Mouse (Mus musculus) brown adipose tissue, adult 24 weeks (tissue): ENCODE results near the gene Ldlrad3. TPM values are rescaled to one million over a fixed set of nuclear protein-coding genes. Genes with fewer than 3 reads are reported as not detected.

Experiments
- H3K27ac ChIP-seq: fragments of 200-500 bp; replicated peaks from 2 replicates; pipeline ENCODE4 v1.5.1; 2012; ENCODE audit warnings: low read depth, mild to moderate bottlenecking, low read length
- H3K4me1 ChIP-seq: fragments of 200-500 bp; 2 replicates; pipeline ENCODE4 v1.6.1; 2012; ENCODE audit warnings: low read length, mixed read lengths; ENCODE audit not compliant: control insufficient read depth, insufficient read depth, insufficient read length
- H3K4me3 ChIP-seq: fragments of 200-500 bp; 2 replicates; pipeline ENCODE4 v1.5.1; 2012; ENCODE audit warnings: low read depth, mild to moderate bottlenecking, low read length, moderate library complexity; ENCODE audit not compliant: insufficient read depth
- polyA plus RNA-seq: library from polyadenylated mRNA; stranded (reverse); fragments of >200 nt; gene quantifications from 2 replicates; pipeline ENCODE4 v1.2.4, GENCODE M21; 2012; ENCODE audit not compliant: missing spikeins, insufficient read depth, insufficient read length

The Ldlrad3 gene
- polyA plus RNA-seq, 1 experiment, result 7.8 TPM

GRCm38 (mm10) chr2:101922302-101922701 is 263.9 kb downstream of the Ldlrad3 start:
- no peaks in the 10 kb centered on the region for H3K4me1 ChIP-seq

GRCm38 (mm10) chr2:101920136-101920554 is 266.0 kb downstream of the Ldlrad3 start:
- Histone ChIP-seq H3K27ac (no peak overlapping the region), H3K4me1 (no peaks in the 10 kb centered on the region), H3K4me3 (no peak overlapping the region)

More at GRCm38 (mm10) chr2:101922302-101922701, 263.9 kb downstream of the Ldlrad3 start:
- H3K27ac ChIP-seq, result no peak overlapping the region
- H3K4me3 ChIP-seq, result no peak overlapping the region

- Histone ChIP-seq H3K4me1 (no peaks in the 10 kb centered on the region), H3K27ac (no peak overlapping the region), H3K4me3 (no peak overlapping the region)
Observed at GRCm38 (mm10) chr2:101918518-101918917, 267.7 kb downstream of the Ldlrad3 start.

DNA sequence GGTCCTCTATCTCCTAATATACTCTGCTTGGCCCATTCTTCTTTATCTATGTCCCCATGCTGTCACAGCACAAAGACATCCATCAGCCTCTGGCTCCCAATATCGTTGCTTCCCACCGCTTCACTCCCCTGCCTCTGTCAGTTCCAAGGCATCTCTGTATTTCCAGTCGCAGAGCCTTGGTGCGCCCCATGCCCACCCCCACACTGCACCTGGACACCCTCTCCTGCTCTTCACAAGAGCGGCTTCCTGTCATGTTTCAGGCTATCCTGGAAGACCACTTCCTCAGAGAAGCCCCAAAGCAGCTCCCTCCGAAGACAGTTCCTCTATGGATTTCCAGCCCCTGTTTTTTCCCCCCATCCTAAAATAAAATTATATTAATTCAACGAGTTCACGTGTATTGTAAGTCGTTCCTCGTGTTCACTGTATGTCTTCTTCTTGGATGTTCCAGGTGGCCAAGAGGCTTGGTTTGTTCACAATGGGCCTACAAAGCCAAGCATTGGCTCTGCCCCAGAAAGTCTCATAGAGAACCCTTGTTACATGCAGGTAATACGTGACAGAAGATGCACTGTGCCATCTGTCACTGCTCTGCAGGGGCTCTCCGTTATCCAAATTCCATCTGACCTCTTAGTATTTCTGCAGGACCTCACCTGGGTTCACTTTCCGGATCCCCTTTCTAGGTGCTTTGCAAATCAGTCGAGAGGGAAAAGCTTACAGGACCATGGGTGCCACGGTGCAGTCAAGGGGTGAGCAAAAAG is 276.7 kb downstream of the Ldlrad3 start:
- H3K27ac ChIP-seq, result no peak overlapping the region
- no peak overlapping the region for H3K4me3 ChIP-seq
- no peaks in the 10 kb centered on the region for H3K4me1 ChIP-seq

- Histone ChIP-seq H3K27ac (no peak overlapping the region), H3K4me3 (no peak overlapping the region), H3K4me1 (no peaks in the 10 kb centered on the region)
Observed at GRCm38 (mm10) chr2:101908773-101909172, 277.4 kb downstream of the Ldlrad3 start.

DNA sequence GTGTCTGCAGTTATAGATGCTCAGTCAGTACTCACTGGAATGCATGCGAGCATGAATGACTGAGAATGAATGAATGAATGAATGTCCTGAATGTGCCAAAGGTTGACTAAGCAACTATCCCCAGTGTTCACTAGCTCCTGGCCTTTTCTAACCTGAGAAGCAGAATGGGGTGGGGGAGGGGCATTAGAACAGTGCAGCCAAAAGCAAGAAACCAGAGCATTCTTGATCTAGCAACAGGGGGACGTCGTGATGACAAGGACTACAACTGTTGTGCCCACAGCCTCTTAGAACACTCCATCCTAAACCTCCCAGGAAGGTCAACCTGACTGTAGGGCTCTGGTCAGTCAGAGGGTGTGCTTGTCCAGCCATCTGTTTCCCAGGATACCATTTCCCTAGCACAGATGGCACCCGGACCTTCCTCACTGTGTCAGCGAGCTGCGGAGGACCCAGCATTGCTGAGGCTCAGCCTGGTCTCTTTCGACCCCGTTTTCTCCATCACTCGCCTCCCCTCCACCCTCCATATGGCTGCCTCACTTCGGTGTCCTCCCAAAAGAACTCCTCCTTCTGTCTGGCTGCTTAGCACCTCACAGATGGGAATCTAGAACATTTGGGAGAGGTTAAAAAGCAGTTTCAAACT is 278.7 kb downstream of the Ldlrad3 start:
- Histone ChIP-seq H3K4me3 (no peak overlapping the region), H3K4me1 (no peaks in the 10 kb centered on the region), H3K27ac (no peak overlapping the region)

DNA sequence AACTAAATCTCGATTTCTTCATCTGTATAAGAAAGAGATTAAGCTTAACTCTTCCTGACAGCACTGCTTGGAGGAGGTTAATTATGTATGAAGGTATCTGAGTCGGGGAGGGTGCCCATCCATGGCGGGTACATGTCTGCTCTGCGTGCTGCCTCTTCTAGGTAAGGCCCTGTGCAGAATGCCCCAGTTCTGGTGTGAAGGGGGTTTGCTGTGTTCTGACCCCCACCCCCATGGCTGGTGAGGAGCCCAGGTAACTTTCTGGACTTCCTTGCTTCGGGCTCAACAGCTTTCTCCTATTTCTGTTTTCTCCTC is 279.9 kb downstream of the Ldlrad3 start:
- Histone ChIP-seq H3K4me3 (no peak overlapping the region), H3K4me1 (no peaks in the 10 kb centered on the region), H3K27ac (no peak overlapping the region)

- no peak overlapping the region for H3K27ac ChIP-seq
- no peaks in the 10 kb centered on the region for H3K4me1 ChIP-seq
- H3K4me3 ChIP-seq, result no peak overlapping the region
Observed at GRCm38 (mm10) chr2:101905534-101906378, 280.4 kb downstream of the Ldlrad3 start.

GRCm38 (mm10) chr2:101902196-101902595 is 284.0 kb downstream of the Ldlrad3 start:
- no peaks in the 10 kb centered on the region for H3K4me1 ChIP-seq
- H3K4me3 ChIP-seq, result no peak overlapping the region
- H3K27ac ChIP-seq, result no peak overlapping the region

Other genes starting within 250 kb of the Ldlrad3 start
- gene Trim44, start 221.4 kb upstream of the Ldlrad3 start, polyA plus RNA-seq, result 52.5 and 73.3 TPM in 2 replicates